Mouse (Mus musculus) 3T3-L1 (cell line): ENCODE results near the gene Frzb.

Experiments used
- DNase-seq: peaks from one replicate; pipeline ENCODE4 v3.0.0-alpha.2; 2015; ENCODE audit warnings: low read depth, low spot score

The Frzb gene

DNA sequence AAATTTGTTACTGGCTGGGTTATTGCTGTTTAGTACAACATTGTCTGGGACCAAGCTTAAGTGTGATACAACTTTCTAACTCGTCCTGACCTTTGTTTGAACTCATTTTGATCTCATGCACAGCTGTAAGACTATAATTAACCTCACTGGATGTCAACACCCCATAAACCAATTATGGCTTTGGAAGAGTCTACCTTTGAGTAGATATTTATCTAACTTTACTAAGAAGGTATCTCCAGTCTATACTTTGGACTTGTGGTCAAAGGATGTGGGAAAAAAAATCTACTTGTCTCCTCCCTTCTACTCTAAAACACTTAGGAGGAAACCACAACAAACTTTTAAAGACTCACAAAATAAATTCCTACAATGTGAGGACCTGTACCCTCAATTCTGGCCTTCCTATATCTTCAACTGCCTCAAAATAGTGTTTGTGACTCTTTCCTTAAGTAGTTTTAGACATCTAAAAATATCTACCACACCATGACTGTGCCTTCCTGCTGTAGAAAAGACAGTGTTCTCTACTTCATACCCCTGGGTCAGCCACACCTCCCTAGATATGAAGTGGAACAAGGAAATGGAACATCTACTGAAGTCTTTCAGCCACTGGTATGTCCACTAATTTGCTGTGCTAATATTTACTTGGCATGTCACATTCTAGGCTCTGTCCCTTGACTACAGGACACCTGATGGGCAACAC is 16.9 kb downstream of the Frzb start:
- DNase-seq = no peak

GRCm38 (mm10) chr2:80423116-80423515 is 24.3 kb downstream of the Frzb start:
- DNase-seq = no peak

GRCm38 (mm10) chr2:80421990-80422389 is 25.4 kb downstream of the Frzb start:
- DNase-seq = no peak

DNA sequence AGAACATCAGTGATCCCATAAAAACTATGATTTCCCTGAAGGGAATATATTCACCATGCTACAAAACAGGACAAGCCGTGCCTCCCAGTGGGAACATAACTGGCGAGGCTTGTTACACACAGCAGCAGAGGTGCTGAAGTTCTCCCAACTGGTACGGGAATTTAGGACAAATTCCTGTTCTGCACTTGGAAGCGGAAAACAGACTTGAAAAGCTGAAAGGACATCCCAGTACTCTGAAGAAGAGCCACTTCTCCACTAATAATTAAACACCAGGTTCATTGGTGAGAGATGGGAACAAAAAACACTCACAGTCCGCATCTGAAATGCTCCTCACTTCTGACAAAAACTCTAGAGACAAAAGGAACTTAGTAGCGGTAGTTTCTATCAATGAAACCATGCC is 31.1 kb downstream of the Frzb start:
- no peak for DNase-seq

GRCm38 (mm10) chr2:80414387-80414786 is 33.0 kb downstream of the Frzb start:
- no peak for DNase-seq

DNA sequence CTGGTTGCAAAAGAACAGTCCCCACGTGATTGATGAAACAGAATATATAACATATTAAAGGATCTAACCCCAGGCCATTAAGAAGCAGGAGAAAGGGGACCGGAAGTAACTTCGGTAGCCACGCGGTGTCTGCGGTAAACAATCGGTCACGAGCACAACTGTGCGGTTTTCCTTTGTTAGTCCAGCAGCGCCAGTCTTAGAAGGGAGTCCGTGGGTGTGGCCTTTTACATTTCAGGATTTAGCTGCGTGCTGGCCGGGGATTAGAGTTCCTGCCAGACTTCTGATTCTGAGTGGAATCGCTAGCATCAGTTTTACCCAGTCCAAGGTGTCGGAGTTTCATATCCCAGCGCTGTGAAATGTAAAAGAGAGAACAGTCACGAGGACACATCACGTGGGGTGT is 34.3 kb downstream of the Frzb start:
- no peak for DNase-seq

GRCm38 (mm10) chr2:80409893-80410574 is 37.4 kb downstream of the Frzb start:
- DNase-seq = peak; percentile 22

DNA sequence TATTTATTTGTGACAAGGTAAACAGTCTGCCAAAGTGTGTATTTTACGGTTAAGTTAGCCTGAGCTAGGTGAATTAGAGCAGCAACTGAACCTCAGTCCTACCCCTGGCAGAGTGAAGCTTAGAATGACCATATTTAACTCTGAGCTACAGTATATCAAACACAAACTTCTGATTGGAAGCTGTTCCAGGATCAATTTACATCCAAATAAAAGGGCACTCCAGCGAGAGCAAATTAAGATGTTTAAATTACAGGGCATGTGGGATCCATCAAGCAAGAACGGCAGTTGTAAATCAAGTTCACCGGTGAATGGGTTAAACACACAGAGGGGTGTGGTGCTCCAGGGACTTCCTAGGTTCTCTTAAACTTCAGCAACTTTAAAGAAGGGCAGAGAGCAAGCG is 42.7 kb downstream of the Frzb start:
- no peak for DNase-seq

DNA sequence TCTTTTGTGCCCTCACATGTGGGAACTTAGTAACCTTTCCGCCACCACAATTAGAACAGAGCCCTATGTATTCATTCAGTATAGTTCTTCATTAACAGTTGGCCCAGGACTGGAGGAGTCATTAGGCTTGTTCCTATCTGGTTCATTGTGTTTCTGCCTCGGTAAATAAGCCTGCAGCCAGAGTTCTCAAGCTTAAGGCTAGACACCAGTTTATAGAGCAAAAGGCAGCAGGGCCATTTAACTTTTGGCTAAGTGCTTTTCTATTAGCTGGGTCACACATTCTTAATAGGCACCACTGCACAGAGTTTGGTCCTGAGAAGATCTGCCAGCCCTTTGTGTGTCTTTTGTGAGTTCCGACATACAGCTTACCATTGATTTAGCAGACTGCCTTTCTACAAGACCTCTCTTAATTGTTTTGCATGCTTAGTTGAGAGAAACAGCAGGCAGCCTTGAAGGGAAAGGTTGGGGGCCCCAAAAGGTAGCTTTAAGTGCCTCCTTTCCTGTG is 48.8 kb downstream of the Frzb start:
- DNase-seq = no peak

GRCm38 (mm10) chr2:80396864-80397263 is 50.6 kb downstream of the Frzb start:
- DNase-seq = no peak

DNA sequence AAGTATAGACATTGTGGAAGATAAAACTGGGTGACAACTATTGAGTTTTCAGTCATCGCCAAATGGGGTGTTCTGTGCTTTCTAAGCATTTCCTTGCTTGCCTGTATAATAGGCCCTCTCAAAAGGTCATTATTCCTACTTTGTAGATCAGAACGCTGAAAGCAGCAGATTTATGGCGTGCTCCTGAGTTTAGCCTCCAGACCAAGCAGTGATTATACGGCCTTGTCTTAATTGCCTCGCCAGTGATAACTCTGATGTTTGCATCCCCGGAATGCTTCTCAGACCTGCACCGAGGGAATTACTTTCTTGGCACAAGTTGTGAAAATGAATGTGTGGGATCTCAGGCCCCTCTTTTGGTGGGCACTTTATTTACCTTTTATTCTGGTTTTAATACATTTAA is 51.4 kb downstream of the Frzb start:
- DNase-seq = no peak

- DNase-seq = no peak
Observed at GRCm38 (mm10) chr2:80388341-80388740, 59.1 kb downstream of the Frzb start.

DNA sequence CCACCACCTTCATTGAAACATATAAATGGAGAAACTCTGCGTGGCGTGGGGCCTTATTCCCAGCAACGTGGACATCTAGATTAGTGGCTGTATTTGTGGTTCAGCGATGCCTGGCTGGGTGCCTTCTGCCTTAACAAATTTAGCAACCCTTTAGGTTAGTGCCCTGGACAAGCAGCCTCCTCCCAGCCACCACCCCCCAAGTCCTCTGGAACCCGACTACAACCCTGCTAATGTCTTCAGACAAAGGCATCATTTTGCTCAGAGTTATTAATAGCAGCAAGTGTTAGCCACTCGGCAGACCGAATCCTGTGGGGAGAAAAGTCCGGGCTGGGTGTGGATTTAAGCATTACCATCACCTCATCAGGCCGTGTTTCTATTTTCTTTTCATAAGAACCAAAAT is 59.8 kb downstream of the Frzb start:
- DNase-seq = no peak

DNA sequence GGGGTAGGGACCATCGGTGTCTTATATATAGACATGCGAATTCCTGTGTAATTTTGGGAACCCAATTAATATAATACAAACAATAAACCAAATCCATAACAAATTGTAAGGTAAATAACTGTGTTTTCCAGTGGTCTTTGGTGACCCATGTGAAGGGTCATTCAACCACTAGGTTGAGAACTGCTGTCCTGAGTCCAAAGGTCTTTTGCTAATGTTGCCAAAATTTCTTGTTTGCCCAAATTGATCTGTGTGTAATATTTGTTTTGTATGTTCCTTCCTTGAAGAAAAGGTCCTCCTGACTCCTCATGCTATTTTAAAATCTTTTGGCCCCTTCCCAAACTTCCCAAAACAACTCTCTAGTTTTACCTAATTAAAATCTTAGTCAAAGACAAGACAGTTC is 61.2 kb downstream of the Frzb start:
- DNase-seq = no peak

- peak; percentile 75 for DNase-seq
Observed at GRCm38 (mm10) chr2:80384447-80384846, 63.0 kb downstream of the Frzb start.

DNA sequence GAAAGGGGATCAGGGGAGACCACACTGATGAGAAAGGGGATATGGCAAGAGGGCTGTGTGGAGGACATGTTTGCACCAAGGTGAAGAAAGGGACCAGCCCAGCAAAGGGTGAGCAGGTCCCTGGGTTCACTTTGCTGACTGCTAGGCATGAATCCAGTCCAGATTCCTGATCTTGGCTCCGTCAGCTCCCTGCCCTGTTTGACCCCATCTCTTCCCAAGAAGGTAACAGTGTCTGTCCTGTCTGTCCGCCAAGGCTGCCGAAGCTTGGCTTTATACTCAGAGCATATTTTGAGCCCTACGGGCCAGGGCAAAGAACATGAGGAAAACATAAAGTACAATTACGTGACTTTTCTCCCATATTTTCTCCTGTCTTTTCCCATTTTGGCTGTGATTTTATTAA is 67.6 kb downstream of the Frzb start:
- no peak for DNase-seq

DNA sequence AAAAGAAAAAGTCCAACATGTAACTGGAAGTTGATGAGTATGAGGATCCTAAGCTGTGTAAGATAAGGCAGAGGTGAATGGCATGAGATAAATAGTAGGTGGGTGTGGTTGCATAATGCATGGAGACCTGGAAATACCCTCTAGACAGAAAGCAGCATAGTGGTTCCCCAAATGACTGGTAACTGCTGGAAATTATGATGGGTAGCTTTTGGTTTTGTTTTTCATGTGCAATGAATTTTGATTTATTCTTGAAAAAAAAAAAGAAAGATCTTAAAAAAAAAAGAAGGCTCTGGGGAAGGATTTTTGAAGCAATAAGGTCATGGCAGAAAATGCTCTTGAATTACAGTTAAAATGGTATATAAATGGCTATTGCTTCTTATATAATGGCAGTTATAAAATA is 72.5 kb downstream of the Frzb start:
- no peak for DNase-seq

DNA sequence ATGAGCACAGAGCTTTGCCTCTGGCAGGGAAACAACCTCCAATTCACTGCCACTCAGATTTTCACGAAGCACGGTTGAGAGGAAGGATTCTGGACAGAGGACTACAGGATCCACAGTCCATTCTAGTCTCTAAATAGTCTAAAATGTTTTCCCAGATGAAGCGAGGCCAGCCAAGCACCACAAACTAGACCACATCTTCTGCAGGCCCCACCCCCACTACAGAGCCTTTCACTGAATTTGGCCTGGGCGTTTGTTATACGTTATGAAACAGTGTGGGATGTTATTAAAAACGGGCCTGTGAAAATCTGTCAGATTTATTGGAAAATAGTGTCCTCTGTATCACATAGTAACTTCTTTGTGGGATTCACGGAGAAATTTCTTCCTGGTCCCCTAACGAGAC is 76.0 kb downstream of the Frzb start:
- DNase-seq = no peak
